Mouse (Mus musculus) bone marrow, adult 2 months (tissue): ENCODE data around the gene Skp1a. TPM values are rescaled to one million over a fixed set of nuclear protein-coding genes. Genes with fewer than 3 reads are reported as not detected.
"Not testable (repeated sequence)": the region's sequence is repeated elsewhere in the genome, so short reads cannot be mapped to it uniquely, and the experiment has no call there.

Experiments
- H3K27ac ChIP-seq: fragments of 200-500 bp; 2 replicates; pipeline ENCODE4 v1.5.1; 2012; ENCODE audit warnings: low read depth, mild to moderate bottlenecking, control low read depth, inconsistent platforms, low read length; ENCODE audit not compliant: control insufficient read depth, poor library complexity, insufficient read depth
- H3K4me1 ChIP-seq: fragments of 200-500 bp; 2 replicates; pipeline ENCODE4 v1.6.1; 2011; ENCODE audit warnings: low read length; ENCODE audit not compliant: control insufficient read depth, insufficient read depth
- H3K4me3 ChIP-seq: fragments of 200-500 bp; replicated peaks from 2 replicates; pipeline ENCODE3; 2011; ENCODE audit warnings: mild to moderate bottlenecking, low read depth, low read length, control low read depth; ENCODE audit not compliant: control insufficient read depth
- CTCF ChIP-seq: fragments of 200-500 bp; IDR thresholded peaks from 2 replicates; pipeline ENCODE4 v1.5.1; 2011; ENCODE audit warnings: low read length, control low read depth; ENCODE audit not compliant: control insufficient read depth, insufficient read depth
- POLR2A ChIP-seq: fragments of 200-500 bp; IDR thresholded peaks from 2 replicates; pipeline ENCODE4 v1.6.1; 2011; ENCODE audit warnings: low read depth, mild to moderate bottlenecking, control low read depth, low read length, borderline replicate concordance; ENCODE audit not compliant: control insufficient read depth
- WGBS: fragments of 180-500 bp; shearing (Covaris S2); methylation state at CpG from one replicate; pipeline ENCODE4 v1.1.7; 2018; 5-methylcytosine and 5-hydroxymethylcytosine counted together
- polyA plus RNA-seq: library from polyadenylated mRNA; stranded (reverse); fragments of >200 nt; gene quantifications from 2 replicates; pipeline ENCODE4 v1.2.4, GENCODE M21; 2011; ENCODE audit warnings: low replicate concordance; ENCODE audit not compliant: missing spikeins, insufficient read depth, insufficient read length

Gene Skp1a
- 102 and 171 TPM in 2 replicates for polyA plus RNA-seq

- peak within 1 kb of the TSS; percentile 82 for H3K4me3 ChIP-seq
- peak within 1 kb of the TSS; percentile 100 for H3K27ac ChIP-seq
- no peaks in the 10 kb centered on the region; the same call in 1 of the 2 replicates for H3K4me1 ChIP-seq
- under 1% methylated on average over 87 of the region's 87 CpGs for WGBS
- TF ChIP-seq CTCF (no peak), POLR2A (peak; percentile 100)
Observed at GRCm38 (mm10) chr11:52231606-52232541, at the start of gene Skp1a. Gene Skp1a (plus strand): TSS chr11:52231995.

GRCm38 (mm10) chr11:52196496-52197023 lies 35.2 kb upstream of the Skp1a start:
- not testable (repeated sequence) for H3K4me3 ChIP-seq, H3K4me1 ChIP-seq, H3K27ac ChIP-seq
- 50% methylated on average over 8 of the region's 8 CpGs for WGBS

- Histone ChIP-seq H3K27ac (no peak within 1 kb of the TSS), H3K4me3 (no peak within 1 kb of the TSS), H3K4me1 (no peaks in the 10 kb centered on the region)
- TF ChIP-seq CTCF = no peak
- TF ChIP-seq POLR2A = no peak
Observed at GRCm38 (mm10) chr11:52213887-52214286, 17.9 kb upstream of the Skp1a start, which contains the start of gene Olfr1371. Gene Olfr1371 (minus strand): TSS chr11:52213987.

- H3K4me3 ChIP-seq = no peak overlapping the region
Observed at GRCm38 (mm10) chr11:52220282-52220681, 11.5 kb upstream of the Skp1a start.

GRCm38 (mm10) chr11:52221921-52222320 lies 9.9 kb upstream of the Skp1a start:
- 70% methylated on average over 6 of the region's 6 CpGs for WGBS
- H3K27ac ChIP-seq, H3K4me3 ChIP-seq, H3K4me1 ChIP-seq: not testable (repeated sequence)

More at GRCm38 (mm10) chr11:52220282-52220681, 11.5 kb upstream of the Skp1a start:
- no peak overlapping the region for H3K27ac ChIP-seq
- H3K4me1 ChIP-seq = no peaks in the 10 kb centered on the region; the same call in 1 of the 2 replicates
- peak; percentile 80 for TF ChIP-seq CTCF
- no peak for TF ChIP-seq POLR2A
- 13% methylated on average over 4 of the region's 4 CpGs for WGBS

- WGBS = 62% methylated on average over 6 of the region's 6 CpGs
Observed at GRCm38 (mm10) chr11:52222891-52223290, 8.9 kb upstream of the Skp1a start.

GRCm38 (mm10) chr11:52223968-52224682 lies 7.7 kb upstream of the Skp1a start:
- H3K4me1 ChIP-seq = no peaks in the 10 kb centered on the region; the same call in 1 of the 2 replicates
- TF ChIP-seq CTCF = no peak
- TF ChIP-seq POLR2A = no peak
- WGBS = 6% methylated on average over 19 of the region's 19 CpGs
- H3K27ac ChIP-seq = no peak overlapping the region
- peak overlapping the region; percentile 31 for H3K4me3 ChIP-seq

More at GRCm38 (mm10) chr11:52222891-52223290, 8.9 kb upstream of the Skp1a start:
- Histone ChIP-seq H3K4me1 (no peaks in the 10 kb centered on the region; the same call in 1 of the 2 replicates), H3K4me3 (no peak overlapping the region), H3K27ac (no peak overlapping the region)
- TF ChIP-seq CTCF (peak; percentile 19; the same call in 1 of the 2 replicates), POLR2A (no peak)

- Histone ChIP-seq H3K27ac (no peak overlapping the region), H3K4me1 (no peaks in the 10 kb centered on the region; the same call in 1 of the 2 replicates), H3K4me3 (no peak overlapping the region)
- TF ChIP-seq CTCF = no peak
- TF ChIP-seq POLR2A = no peak
- 68% methylated on average over 3 of the region's 3 CpGs for WGBS
Observed at GRCm38 (mm10) chr11:52225986-52226599, 5.7 kb upstream of the Skp1a start.
